Mouse (Mus musculus) E14TG2a.4 (cell line): ENCODE measurements at regions not wholly inside any gene's neighbourhood (a gene's known extent, or its start where the extent isn't known, plus 50 kb on each side); places are given as distances from the start of the nearest gene placed in this dataset.

Experiments
- CTCF ChIP-seq: conservative IDR thresholded peaks from 2 replicates; pipeline ENCODE4 v1.5.1; 2014; ENCODE audit warnings: low read length
- NANOG ChIP-seq: IDR thresholded peaks from 2 replicates; pipeline ENCODE4 v1.6.1; 2014; ENCODE audit warnings: borderline replicate concordance, low read length, mixed read lengths

DNA sequence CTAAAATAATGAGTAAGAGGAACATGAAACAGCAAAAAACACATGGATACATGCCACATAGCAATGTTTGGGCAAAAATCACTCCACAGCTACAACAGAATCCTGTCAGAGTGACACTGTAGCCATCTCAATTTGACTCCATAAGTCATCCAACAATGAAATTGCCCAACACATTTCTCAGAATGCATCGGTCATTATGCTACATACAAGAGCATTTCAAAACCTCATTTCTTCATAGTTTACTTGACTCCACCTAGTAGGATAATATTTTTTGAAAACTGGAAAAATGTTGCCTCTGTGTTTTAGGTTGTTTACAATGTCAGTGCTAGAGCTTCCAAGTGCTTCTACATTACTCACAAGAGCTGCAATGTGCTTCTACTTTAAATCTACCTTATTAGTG lies 101.9 kb downstream of the Zfp36l1 start:
- TF ChIP-seq CTCF (no peak), NANOG (no peak)
